Mouse (Mus musculus): ENCODE measurements around the gene Cisd1. TPM values are rescaled to one million over a fixed set of nuclear protein-coding genes. Genes with fewer than 3 reads are reported as not detected.

Gene Cisd1
- polyA plus RNA-seq, 1 experiment from 2014 or later: 93.7 TPM

GRCm38 (mm10) chr10:71308199-71308598, 36.6 kb downstream of the Cisd1 start:
- no peaks in the 10 kb centered on the region for H3K27me3 ChIP-seq (ENCODE audit: insufficient read depth, low read length)
- no peak overlapping the region for H3K9ac ChIP-seq
- H3K27ac ChIP-seq (ENCODE audit: low read depth): no peak overlapping the region
- no peak for DNase-seq
- no peak overlapping the region for H3K4me3 ChIP-seq (ENCODE audit: low read depth, low read length)
- WGBS: 83% methylated on average over 5 of the region's 5 CpGs
- H3K4me2 ChIP-seq: no peak overlapping the region
- ATAC-seq (ENCODE audit: insufficient read depth): no peak
- H3K36me3 ChIP-seq (ENCODE audit: insufficient read depth): no peaks in the 10 kb centered on the region
- no peaks in the 10 kb centered on the region for H3K9me3 ChIP-seq (ENCODE audit: low read depth, low read length)
- TF ChIP-seq CTCF (IDR thresholded peaks at IDR 0.05; ENCODE audit: low read depth): no peak
- no peaks in the 10 kb centered on the region for H3K4me1 ChIP-seq (ENCODE audit: insufficient read depth)

- no peaks in the 10 kb centered on the region for H3K27me3 ChIP-seq (ENCODE audit: insufficient read depth, low read length)
- 62% methylated on average over 6 of the region's 6 CpGs for WGBS
- no peaks in the 10 kb centered on the region for H3K4me1 ChIP-seq (ENCODE audit: insufficient read depth)
- TF ChIP-seq CTCF (IDR thresholded peaks at IDR 0.05; ENCODE audit: low read depth): no peak
- H3K4me3 ChIP-seq (ENCODE audit: low read depth, low read length): no peak overlapping the region
- no peaks in the 10 kb centered on the region for H3K9me3 ChIP-seq (ENCODE audit: low read depth, low read length)
- no peak overlapping the region for H3K9ac ChIP-seq
- no peaks in the 10 kb centered on the region for H3K36me3 ChIP-seq (ENCODE audit: insufficient read depth)
- no peak for DNase-seq
- ATAC-seq (ENCODE audit: insufficient read depth): no peak
- no peak overlapping the region for H3K27ac ChIP-seq (ENCODE audit: low read depth)
- peak overlapping the region; percentile 45 for H3K4me2 ChIP-seq
Observed at GRCm38 (mm10) chr10:71306759-71307158, 38.0 kb downstream of the Cisd1 start.

- no peaks in the 10 kb centered on the region for H3K9me3 ChIP-seq (ENCODE audit: low read depth, low read length)
- 12% methylated on average over 6 of the region's 6 CpGs for WGBS
- peak overlapping the region; percentile 45 for H3K4me2 ChIP-seq
- no peak overlapping the region for H3K27ac ChIP-seq (ENCODE audit: low read depth)
- no peak overlapping the region for H3K4me3 ChIP-seq (ENCODE audit: low read depth, low read length)
- TF ChIP-seq CTCF (IDR thresholded peaks at IDR 0.05; ENCODE audit: low read depth): peak; percentile 75
- DNase-seq: peak; percentile 70
- 0 out of 2 replicates have a peak, but pooled peaks have one; percentile 6 for ATAC-seq (ENCODE audit: insufficient read depth)
- H3K27me3 ChIP-seq (ENCODE audit: insufficient read depth, low read length): no peaks in the 10 kb centered on the region
- no peaks in the 10 kb centered on the region for H3K36me3 ChIP-seq (ENCODE audit: insufficient read depth)
- no peak overlapping the region for H3K9ac ChIP-seq
- H3K4me1 ChIP-seq (ENCODE audit: insufficient read depth): no peaks in the 10 kb centered on the region
Observed at GRCm38 (mm10) chr10:71306190-71306589, 38.6 kb downstream of the Cisd1 start.

GRCm38 (mm10) chr10:71302490-71302889, 42.3 kb downstream of the Cisd1 start:
- TF ChIP-seq CTCF (IDR thresholded peaks at IDR 0.05; ENCODE audit: low read depth): peak; percentile 52
- Histone ChIP-seq H3K4me1 (ENCODE audit: insufficient read depth) (no peaks in the 10 kb centered on the region), H3K36me3 (ENCODE audit: insufficient read depth) (no peaks in the 10 kb centered on the region), H3K9me3 (ENCODE audit: low read depth, low read length) (no peaks in the 10 kb centered on the region), H3K27me3 (ENCODE audit: insufficient read depth, low read length) (no peaks in the 10 kb centered on the region), H3K4me3 (ENCODE audit: low read depth, low read length) (no peak overlapping the region), H3K9ac (no peak overlapping the region), H3K27ac (ENCODE audit: low read depth) (no peak overlapping the region), H3K4me2 (no peak overlapping the region)
- 18% methylated on average over 5 of the region's 5 CpGs for WGBS
- DNase-seq (peak; percentile 50), ATAC-seq (ENCODE audit: insufficient read depth) (no peak)

- no peak overlapping the region for H3K4me2 ChIP-seq
- no peak overlapping the region for H3K9ac ChIP-seq
- H3K27me3 ChIP-seq (ENCODE audit: insufficient read depth, low read length): no peaks in the 10 kb centered on the region
- H3K4me1 ChIP-seq (ENCODE audit: insufficient read depth): no peaks in the 10 kb centered on the region
- no peak for TF ChIP-seq CTCF (IDR thresholded peaks at IDR 0.05; ENCODE audit: low read depth)
- no peak overlapping the region for H3K4me3 ChIP-seq (ENCODE audit: low read depth, low read length)
- 70% methylated on average over 16 of the region's 16 CpGs for WGBS
- H3K36me3 ChIP-seq (ENCODE audit: insufficient read depth): no peaks in the 10 kb centered on the region
- no peak overlapping the region for H3K27ac ChIP-seq (ENCODE audit: low read depth)
- no peaks in the 10 kb centered on the region for H3K9me3 ChIP-seq (ENCODE audit: low read depth, low read length)
- DNase-seq (no peak), ATAC-seq (ENCODE audit: insufficient read depth) (no peak)
Observed at GRCm38 (mm10) chr10:71300161-71300560, 44.6 kb downstream of the Cisd1 start.

- DNase-seq (no peak), ATAC-seq (ENCODE audit: insufficient read depth) (no peak)
- 46% methylated on average over 4 of the region's 4 CpGs for WGBS
- H3K4me2 ChIP-seq: no peak overlapping the region
- no peaks in the 10 kb centered on the region for H3K4me1 ChIP-seq (ENCODE audit: insufficient read depth)
- no peak overlapping the region for H3K9ac ChIP-seq
- TF ChIP-seq CTCF (IDR thresholded peaks at IDR 0.05; ENCODE audit: low read depth): peak; percentile 17; the same call in 1 of the 2 replicates
- no peak overlapping the region for H3K4me3 ChIP-seq (ENCODE audit: low read depth, low read length)
- H3K36me3 ChIP-seq (ENCODE audit: insufficient read depth): no peaks in the 10 kb centered on the region
- no peaks in the 10 kb centered on the region for H3K9me3 ChIP-seq (ENCODE audit: low read depth, low read length)
- H3K27me3 ChIP-seq (ENCODE audit: insufficient read depth, low read length): no peaks in the 10 kb centered on the region
- H3K27ac ChIP-seq (ENCODE audit: low read depth): no peak overlapping the region
Observed at GRCm38 (mm10) chr10:71293245-71293644, 51.5 kb downstream of the Cisd1 start.

GRCm38 (mm10) chr10:71292254-71292653, 52.5 kb downstream of the Cisd1 start:
- no peak overlapping the region for H3K4me3 ChIP-seq (ENCODE audit: low read depth, low read length)

More at GRCm38 (mm10) chr10:71292254-71292653, 52.5 kb downstream of the Cisd1 start:
- no peak for TF ChIP-seq CTCF (IDR thresholded peaks at IDR 0.05; ENCODE audit: low read depth)
- H3K9ac ChIP-seq: no peak overlapping the region
- H3K4me2 ChIP-seq: peak overlapping the region; percentile 10; the same call in 1 of the 2 replicates
- no peaks in the 10 kb centered on the region for H3K4me1 ChIP-seq (ENCODE audit: insufficient read depth)
- no peaks in the 10 kb centered on the region for H3K27me3 ChIP-seq (ENCODE audit: insufficient read depth, low read length)
- ATAC-seq (ENCODE audit: insufficient read depth) (peak; percentile 73; the same call in 1 of the 2 replicates), DNase-seq (peak; percentile 31)
- no peaks in the 10 kb centered on the region for H3K9me3 ChIP-seq (ENCODE audit: low read depth, low read length)
- no peak overlapping the region for H3K27ac ChIP-seq (ENCODE audit: low read depth)
- H3K36me3 ChIP-seq (ENCODE audit: insufficient read depth): no peaks in the 10 kb centered on the region
- WGBS: 6% methylated on average over 11 of the region's 11 CpGs

Data from lung, embryonic 14.5 days (tissue).